Mouse (Mus musculus) cerebellum, postnatal 36 days (tissue): ENCODE measurements around the gene Serpind1.

ENCODE experiments used
- DNase-seq, 2 experiments: peaks; one replicate each; pipeline ENCODE4 v3.0.0; 2021 to 2022; ENCODE audit warnings: mixed read lengths in 2 of 2

Serpind1 gene

GRCm38 (mm10) chr16:17356031-17356430, 24.9 kb downstream of the Serpind1 start:
- no peak for DNase-seq

GRCm38 (mm10) chr16:17358787-17359186, 27.6 kb downstream of the Serpind1 start:
- DNase-seq: no peak

- DNase-seq: no peak
Observed at GRCm38 (mm10) chr16:17382306-17382705, 51.1 kb downstream of the Serpind1 start.

GRCm38 (mm10) chr16:17383594-17384326, 52.6 kb downstream of the Serpind1 start:
- no peak for DNase-seq

- DNase-seq: no peak
Observed at GRCm38 (mm10) chr16:17392784-17393183, 61.6 kb downstream of the Serpind1 start.
